Mouse (Mus musculus) MEL (cell line): Measurements from ENCODE around the gene Laptm4a. TPM values are rescaled to one million over a fixed set of nuclear protein-coding genes. Genes with fewer than 3 reads are reported as not detected.
A peak's percentile ranks its signal among the peaks of the same experiment; 100 is the strongest.

Experiments
- DNase-seq: peaks from one replicate; pipeline ENCODE4 v3.0.0; 2011; ENCODE audit warnings: low read depth, low spot score
- H3K27ac ChIP-seq: 2 replicates; pipeline ENCODE4 v1.5.1; 2012; ENCODE audit warnings: low read depth, mild to moderate bottlenecking, control low read depth, low read length, moderate library complexity; ENCODE audit not compliant: control insufficient read depth
- H3K27me3 ChIP-seq, 2 experiments: fragments of 150-350 bp in 1 of 2; sonication (generic) in 1 of 2; 2 replicates each; pipeline ENCODE4 v1.6.1; 2012; ENCODE audit warnings: low read length in 2 of 2, mild to moderate bottlenecking in 2 of 2, improper control_type of control experiment in 1 of 2, moderate library complexity in 1 of 2; ENCODE audit not compliant: insufficient read depth in 2 of 2, control insufficient read depth in 1 of 2
- H3K36me3 ChIP-seq, 2 experiments: 2 replicates each; pipeline ENCODE4 v1.6.1; 2012 to 2014; ENCODE audit warnings: low read length in 2 of 2, improper control_type of control experiment in 1 of 2, inconsistent platforms in 1 of 2, mild to moderate bottlenecking in 1 of 2; ENCODE audit not compliant: insufficient read depth in 2 of 2, control insufficient read depth in 1 of 2
- H3K4me1 ChIP-seq, 2 experiments: fragments of 150-350 bp in 1 of 2; sonication (generic) in 1 of 2; 2 replicates each; pipeline ENCODE4 v1.6.1; 2012; ENCODE audit warnings: low read length in 2 of 2, improper control_type of control experiment in 1 of 2, mild to moderate bottlenecking in 1 of 2; ENCODE audit not compliant: insufficient read depth in 2 of 2, control insufficient read depth in 1 of 2
- H3K4me3 ChIP-seq, 2 experiments: fragments of 150-350 bp in 1 of 2; sonication (generic) in 1 of 2; 2 replicates each; pipeline ENCODE4 v1.5.1; 2012; ENCODE audit warnings: low read depth in 2 of 2, low read length in 2 of 2, mild to moderate bottlenecking in 2 of 2, moderate library complexity in 2 of 2, control low read depth in 1 of 2, improper control_type of control experiment in 1 of 2; ENCODE audit not compliant: control insufficient read depth in 1 of 2, insufficient read depth in 1 of 2
- H3K79me2 ChIP-seq: 2 replicates; pipeline ENCODE4 v1.6.1; 2012; ENCODE audit warnings: mild to moderate bottlenecking, low read length, moderate library complexity; ENCODE audit not compliant: control insufficient read depth, poor library complexity, insufficient read depth
- H3K9ac ChIP-seq: 2 replicates; pipeline ENCODE4 v1.6.1; 2012; ENCODE audit warnings: low read depth, mild to moderate bottlenecking, control low read depth, low read length, moderate library complexity; ENCODE audit not compliant: control insufficient read depth, poor library complexity, severe bottlenecking
- H3K9me3 ChIP-seq: fragments of 150-350 bp; sonication (generic); replicated peaks from 2 replicates; pipeline ENCODE4 v1.6.1; 2012; ENCODE audit warnings: mild to moderate bottlenecking, low read length, improper control_type of control experiment, moderate library complexity; ENCODE audit not compliant: insufficient read depth
- BHLHE40 ChIP-seq: IDR thresholded peaks from 2 replicates; pipeline ENCODE4 v1.6.1; 2012; ENCODE audit warnings: low read depth, mild to moderate bottlenecking, inconsistent platforms, low read length, improper control_type of control experiment, borderline replicate concordance
- CTCF ChIP-seq, 3 experiments: IDR thresholded peaks in 2 of 3; conservative IDR thresholded peaks in 1 of 3; 2 replicates each; pipeline ENCODE4 v1.5.1; 2011 to 2012; ENCODE audit warnings: low read length in 3 of 3, low read depth in 2 of 3, mild to moderate bottlenecking in 2 of 3, improper control_type of control experiment in 1 of 3, inconsistent platforms in 1 of 3, mixed read lengths in 1 of 3, moderate library complexity in 1 of 3; ENCODE audit not compliant: control insufficient read depth in 1 of 3, insufficient read depth in 1 of 3, poor library complexity in 1 of 3, severe bottlenecking in 1 of 3
- ELF1 ChIP-seq: IDR thresholded peaks from 2 replicates; pipeline ENCODE4 v1.6.1; 2014; ENCODE audit warnings: low read depth, mild to moderate bottlenecking, inconsistent platforms, low read length, improper control_type of control experiment, moderate library complexity
- ETS1 ChIP-seq: IDR thresholded peaks from 2 replicates; pipeline ENCODE4 v1.6.1; 2012; ENCODE audit warnings: low read depth, mild to moderate bottlenecking, inconsistent platforms, low read length, improper control_type of control experiment, moderate library complexity
- MAFK ChIP-seq: IDR thresholded peaks from 2 replicates; pipeline ENCODE4 v1.6.1; 2011; ENCODE audit warnings: low read depth, mild to moderate bottlenecking, low read length, improper control_type of control experiment, borderline replicate concordance
- MAX ChIP-seq: IDR thresholded peaks from 2 replicates; pipeline ENCODE4 v1.6.1; 2011; ENCODE audit warnings: low read length, improper control_type of control experiment
- NRF1 ChIP-seq: IDR thresholded peaks from 2 replicates; pipeline ENCODE4 v1.6.1; 2014; ENCODE audit warnings: low read depth, mild to moderate bottlenecking, inconsistent platforms, low read length, improper control_type of control experiment, moderate library complexity; ENCODE audit not compliant: poor library complexity, insufficient read depth, severe bottlenecking
- POLR2AphosphoS5 ChIP-seq: IDR thresholded peaks from 2 replicates; pipeline ENCODE4 v1.6.1; 2012; ENCODE audit warnings: low read depth, borderline replicate concordance, mild to moderate bottlenecking, inconsistent platforms, low read length, moderate library complexity, mixed read lengths
- RCOR1 ChIP-seq: IDR thresholded peaks from 2 replicates; pipeline ENCODE4 v1.6.1; 2012; ENCODE audit warnings: low read depth, mild to moderate bottlenecking, inconsistent platforms, low read length, improper control_type of control experiment
- TCF12 ChIP-seq: IDR thresholded peaks from 2 replicates; pipeline ENCODE4 v1.6.1; 2014; ENCODE audit warnings: low read depth, mild to moderate bottlenecking, inconsistent platforms, low read length, improper control_type of control experiment, moderate library complexity
- UBTF ChIP-seq: IDR thresholded peaks from 2 replicates; pipeline ENCODE4 v1.6.1; 2012; ENCODE audit warnings: low read depth, mild to moderate bottlenecking, inconsistent platforms, low read length, improper control_type of control experiment, moderate library complexity, borderline replicate concordance; ENCODE audit not compliant: insufficient read depth
- ZC3H11A ChIP-seq: IDR thresholded peaks from 2 replicates; pipeline ENCODE4 v1.6.1; 2012; ENCODE audit warnings: low read depth, mild to moderate bottlenecking, inconsistent platforms, low read length, improper control_type of control experiment
- ZMIZ1 ChIP-seq: IDR thresholded peaks from 2 replicates; pipeline ENCODE4 v1.6.1; 2012; ENCODE audit warnings: low read depth, mild to moderate bottlenecking, inconsistent platforms, low read length, improper control_type of control experiment, moderate library complexity
- polyA plus RNA-seq, 2 experiments: library from polyadenylated mRNA; stranded (reverse) in 1 of 2; unstranded in 1 of 2; fragments of >175 nt in 1 of 2; fragments of >200 nt in 1 of 2; gene quantifications; 2 replicates each; pipeline versions ENCODE4 v1.2.1 to v1.2.4; 2012; ENCODE audit warnings: low replicate concordance in 2 of 2, low read depth in 1 of 2; ENCODE audit not compliant: insufficient read length in 2 of 2, insufficient read depth in 1 of 2, missing spikeins in 1 of 2
- total RNA-seq: library from RNA; depleted of rRNA; stranded (reverse); fragments of 300-350 nt; gene quantifications from 2 replicates; pipeline ENCODE4 v1.2.3, GENCODE M21; 2012

Gene Laptm4a
- total and polyA plus RNA-seq, 3 experiments, result 49.0 to 49.7 TPM; not detected in 1

- peak; percentile 52; the same call in 1 of the 2 replicates for TF ChIP-seq ELF1
- peak; percentile 93 for TF ChIP-seq ETS1
These were observed 1.6 kb downstream of the Laptm4a start (continued) for GRCm38 (mm10) chr12:8923125-8923410.

- Histone ChIP-seq H3K36me3 (peaks cover 6 to 39% of the 10 kb centered on the region in 2 experiments), H3K27me3 (no peaks in the 10 kb centered on the region), H3K79me2 (peaks cover 54% of the 10 kb centered on the region), H3K27ac (peak overlapping the region; percentile 80), H3K9me3 (no peaks in the 10 kb centered on the region), H3K9ac (peak overlapping the region; percentile 56), H3K4me1 (peaks cover 0 to 11% of the 10 kb centered on the region in 2 experiments; a peak in 3 of 4 replicates), H3K4me3 (peak overlapping the region; percentile 38 to 98)
- TF ChIP-seq CTCF (IDR thresholded peaks at IDR 0.05 in 2 of 3, conservative IDR thresholded peaks at IDR 0.05 in 1 of 3; ENCODE audit: control insufficient read depth in 1 of 3, insufficient read depth in 1 of 3, low read depth in 2 of 3, low read length in 3 of 3, poor library complexity in 1 of 3, severe bottlenecking in 1 of 3) (0 out of 6 replicates have a peak, but pooled peaks of 1 of the 3 experiments have one; percentile 6), MAX (no peak)
- DNase-seq, result peak; percentile 37
These were observed 2.1 kb downstream of the Laptm4a start for GRCm38 (mm10) chr12:8923603-8924002.

- Histone ChIP-seq H3K9me3 (no peaks in the 10 kb centered on the region), H3K4me3 (no peak overlapping the region), H3K9ac (no peak overlapping the region), H3K79me2 (peaks cover 68% of the 10 kb centered on the region), H3K36me3 (peaks cover 21 to 56% of the 10 kb centered on the region in 2 experiments), H3K27ac (no peak overlapping the region), H3K4me1 (peaks cover 0 to 17% of the 10 kb centered on the region in 2 experiments; a peak in 3 of 4 replicates), H3K27me3 (no peaks in the 10 kb centered on the region)
- peak; percentile 67 for DNase-seq
- TF ChIP-seq ZC3H11A, result no peak
- TF ChIP-seq UBTF, result no peak
- TF ChIP-seq RCOR1, result no peak
- no peak for TF ChIP-seq NRF1
- no peak for TF ChIP-seq ZMIZ1
- TF ChIP-seq BHLHE40, result no peak
- no peak for TF ChIP-seq TCF12
- TF ChIP-seq MAFK, result no peak
- no peak for TF ChIP-seq POLR2AphosphoS5
- TF ChIP-seq CTCF (IDR thresholded peaks at IDR 0.05 in 2 of 3, conservative IDR thresholded peaks at IDR 0.05 in 1 of 3; ENCODE audit: control insufficient read depth in 1 of 3, insufficient read depth in 1 of 3, low read depth in 2 of 3, low read length in 3 of 3, poor library complexity in 1 of 3, severe bottlenecking in 1 of 3), result no peak
These were observed 6.2 kb downstream of the Laptm4a start for GRCm38 (mm10) chr12:8927652-8928051.
